Mouse (Mus musculus): ENCODE data around the gene Acrv1. TPM values are rescaled to one million over a fixed set of nuclear protein-coding genes. Genes with fewer than 3 reads are reported as not detected.
"Not testable (repeated sequence)": the region's sequence is repeated elsewhere in the genome, so short reads cannot be mapped to it uniquely, and the experiment has no call there.

The Acrv1 gene
- polyA plus RNA-seq (2012; ENCODE audit: insufficient read depth, insufficient read length, missing spikeins), result not detected in 2 replicates

- no peaks in the 10 kb centered on the region for H3K4me1 ChIP-seq (ENCODE audit: control insufficient read depth, insufficient read depth, low read length)
- TF ChIP-seq CTCF (IDR thresholded peaks at IDR 0.05; ENCODE audit: low read depth, low read length) (no peak), POLR2A (IDR thresholded peaks at IDR 0.05; ENCODE audit: borderline replicate concordance, low read depth, low read length) (no peak)
- no peak within 1 kb of the TSS for H3K4me3 ChIP-seq (ENCODE audit: insufficient read depth, low read length)
- H3K27ac ChIP-seq (ENCODE audit: insufficient read depth, low read depth, low read length), result no peak within 1 kb of the TSS
Measured at GRCm38 (mm10) chr9:36692920-36693319, at the start of gene Acrv1. Acrv1 (plus strand) TSS chr9:36693220.

GRCm38 (mm10) chr9:36643276-36643675, 49.7 kb upstream of the Acrv1 start, which contains the start of gene A630095E13Rik:
A630095E13Rik (minus strand) TSS chr9:36643376.
- not testable (repeated sequence) for H3K4me3 ChIP-seq (ENCODE audit: insufficient read depth, low read length); H3K4me1 ChIP-seq (ENCODE audit: control insufficient read depth, insufficient read depth, low read length)

GRCm38 (mm10) chr9:36681424-36681823, 11.6 kb upstream of the Acrv1 start:
- no peak for TF ChIP-seq POLR2A (IDR thresholded peaks at IDR 0.05; ENCODE audit: borderline replicate concordance, low read depth, low read length)
- no peak for TF ChIP-seq CTCF (IDR thresholded peaks at IDR 0.05; ENCODE audit: low read depth, low read length)
- Histone ChIP-seq H3K4me1 (ENCODE audit: control insufficient read depth, insufficient read depth, low read length) (no peaks in the 10 kb centered on the region), H3K27ac (ENCODE audit: insufficient read depth, low read depth, low read length) (no peak overlapping the region), H3K4me3 (ENCODE audit: insufficient read depth, low read length) (no peak overlapping the region)

More at GRCm38 (mm10) chr9:36643276-36643675, 49.7 kb upstream of the Acrv1 start, which contains the start of gene A630095E13Rik:
- H3K27ac ChIP-seq (ENCODE audit: insufficient read depth, low read depth, low read length), result not testable (repeated sequence)

GRCm38 (mm10) chr9:36687329-36687728, 5.7 kb upstream of the Acrv1 start:
- no peak for TF ChIP-seq POLR2A (IDR thresholded peaks at IDR 0.05; ENCODE audit: borderline replicate concordance, low read depth, low read length)
- no peak for TF ChIP-seq CTCF (IDR thresholded peaks at IDR 0.05; ENCODE audit: low read depth, low read length)
- no peak overlapping the region for H3K4me3 ChIP-seq (ENCODE audit: insufficient read depth, low read length)
- no peaks in the 10 kb centered on the region for H3K4me1 ChIP-seq (ENCODE audit: control insufficient read depth, insufficient read depth, low read length)
- no peak overlapping the region for H3K27ac ChIP-seq (ENCODE audit: insufficient read depth, low read depth, low read length)

GRCm38 (mm10) chr9:36694276-36694675, 1.3 kb downstream of the Acrv1 start:
- H3K4me3 ChIP-seq (ENCODE audit: insufficient read depth, low read length), result no peak overlapping the region
- no peaks in the 10 kb centered on the region for H3K4me1 ChIP-seq (ENCODE audit: control insufficient read depth, insufficient read depth, low read length)
- no peak overlapping the region for H3K27ac ChIP-seq (ENCODE audit: insufficient read depth, low read depth, low read length)
- TF ChIP-seq CTCF (IDR thresholded peaks at IDR 0.05; ENCODE audit: low read depth, low read length), result no peak
- TF ChIP-seq POLR2A (IDR thresholded peaks at IDR 0.05; ENCODE audit: borderline replicate concordance, low read depth, low read length), result no peak

GRCm38 (mm10) chr9:36705923-36706322, 12.9 kb downstream of the Acrv1 start:
- TF ChIP-seq CTCF (IDR thresholded peaks at IDR 0.05; ENCODE audit: low read depth, low read length) (no peak), POLR2A (IDR thresholded peaks at IDR 0.05; ENCODE audit: borderline replicate concordance, low read depth, low read length) (no peak)
- no peaks in the 10 kb centered on the region for H3K4me1 ChIP-seq (ENCODE audit: control insufficient read depth, insufficient read depth, low read length)
- no peak overlapping the region for H3K27ac ChIP-seq (ENCODE audit: insufficient read depth, low read depth, low read length)
- H3K4me3 ChIP-seq (ENCODE audit: insufficient read depth, low read length), result no peak overlapping the region

GRCm38 (mm10) chr9:36707304-36707703, 14.3 kb downstream of the Acrv1 start:
- no peak for TF ChIP-seq CTCF (IDR thresholded peaks at IDR 0.05; ENCODE audit: low read depth, low read length)
- no peak for TF ChIP-seq POLR2A (IDR thresholded peaks at IDR 0.05; ENCODE audit: borderline replicate concordance, low read depth, low read length)
- H3K4me3 ChIP-seq (ENCODE audit: insufficient read depth, low read length), result no peak overlapping the region
- no peaks in the 10 kb centered on the region for H3K4me1 ChIP-seq (ENCODE audit: control insufficient read depth, insufficient read depth, low read length)
- no peak overlapping the region for H3K27ac ChIP-seq (ENCODE audit: insufficient read depth, low read depth, low read length)

- Histone ChIP-seq H3K4me1 (ENCODE audit: control insufficient read depth, insufficient read depth, low read length) (no peaks in the 10 kb centered on the region), H3K4me3 (ENCODE audit: insufficient read depth, low read length) (no peak overlapping the region), H3K27ac (ENCODE audit: insufficient read depth, low read depth, low read length) (no peak overlapping the region)
- TF ChIP-seq CTCF (IDR thresholded peaks at IDR 0.05; ENCODE audit: low read depth, low read length) (no peak), POLR2A (IDR thresholded peaks at IDR 0.05; ENCODE audit: borderline replicate concordance, low read depth, low read length) (no peak)
Measured at GRCm38 (mm10) chr9:36716624-36717023, 23.6 kb downstream of the Acrv1 start.

GRCm38 (mm10) chr9:36726131-36727033, 33.4 kb downstream of the Acrv1 start:
- Histone ChIP-seq H3K4me3 (ENCODE audit: insufficient read depth, low read length) (peak overlapping the region; percentile 70), H3K27ac (ENCODE audit: insufficient read depth, low read depth, low read length) (peak overlapping the region; percentile 72), H3K4me1 (ENCODE audit: control insufficient read depth, insufficient read depth, low read length) (peaks cover 5% of the 10 kb centered on the region)
- TF ChIP-seq CTCF (IDR thresholded peaks at IDR 0.05; ENCODE audit: low read depth, low read length) (no peak), POLR2A (IDR thresholded peaks at IDR 0.05; ENCODE audit: borderline replicate concordance, low read depth, low read length) (no peak)

- peaks cover 5% of the 10 kb centered on the region for H3K4me1 ChIP-seq (ENCODE audit: control insufficient read depth, insufficient read depth, low read length)
Measured at GRCm38 (mm10) chr9:36727034-36727755, 34.2 kb downstream of the Acrv1 start, which contains the start of gene Chek1. Chek1 (minus strand) TSS chr9:36727065.

More at GRCm38 (mm10) chr9:36727034-36727755, 34.2 kb downstream of the Acrv1 start, which contains the start of gene Chek1:
- Histone ChIP-seq H3K4me3 (ENCODE audit: insufficient read depth, low read length) (peak within 1 kb of the TSS; percentile 70), H3K27ac (ENCODE audit: insufficient read depth, low read depth, low read length) (peak within 1 kb of the TSS; percentile 72)
- no peak for TF ChIP-seq CTCF (IDR thresholded peaks at IDR 0.05; ENCODE audit: low read depth, low read length)
- TF ChIP-seq POLR2A (IDR thresholded peaks at IDR 0.05; ENCODE audit: borderline replicate concordance, low read depth, low read length), result no peak

Other genes with a start within 250 kb of the Acrv1 start
- not detected in 2 replicates for gene Gm9513, start 217.6 kb upstream of the Acrv1 start, polyA plus RNA-seq (2012; ENCODE audit: insufficient read depth, insufficient read length, missing spikeins)
- gene Gm5615, start 151.3 kb upstream of the Acrv1 start, polyA plus RNA-seq (2012; ENCODE audit: insufficient read depth, insufficient read length, missing spikeins), result not detected in 2 replicates
- gene Gm17689, start 110.6 kb upstream of the Acrv1 start, polyA plus RNA-seq (2012; ENCODE audit: insufficient read depth, insufficient read length, missing spikeins), result not detected in 2 replicates
- not detected in 2 replicates for gene A630095E13Rik, start 49.8 kb upstream of the Acrv1 start, polyA plus RNA-seq (2012; ENCODE audit: insufficient read depth, insufficient read length, missing spikeins)
- 6.2 and 8.3 TPM in 2 replicates for gene Chek1, start 33.8 kb downstream of the Acrv1 start, polyA plus RNA-seq (2012; ENCODE audit: insufficient read depth, insufficient read length, missing spikeins)
- 206 and 215 TPM in 2 replicates for gene Stt3a, start 74.5 kb downstream of the Acrv1 start, polyA plus RNA-seq (2012; ENCODE audit: insufficient read depth, insufficient read length, missing spikeins)
- gene Ei24, start 104.2 kb downstream of the Acrv1 start, polyA plus RNA-seq (2012; ENCODE audit: insufficient read depth, insufficient read length, missing spikeins), result 58.8 and 66.2 TPM in 2 replicates
- gene Fez1, start 128.6 kb downstream of the Acrv1 start, polyA plus RNA-seq (2012; ENCODE audit: insufficient read depth, insufficient read length, missing spikeins), result not detected in 2 replicates

Data from bone marrow macrophage, adult 2 months (primary cell).